Mouse (Mus musculus) E14TG2a.4 (cell line): ENCODE measurements at regions not wholly inside any gene's neighbourhood (a gene's known extent, or its start where the extent isn't known, plus 50 kb on each side); places are given as distances from the start of the nearest gene placed in this dataset.

Experiments
- CTCF ChIP-seq: conservative IDR thresholded peaks from 2 replicates; pipeline ENCODE4 v1.5.1; 2014; ENCODE audit warnings: low read length
- NANOG ChIP-seq: IDR thresholded peaks from 2 replicates; pipeline ENCODE4 v1.6.1; 2014; ENCODE audit warnings: borderline replicate concordance, low read length, mixed read lengths
- POU5F1 ChIP-seq: IDR thresholded peaks from 2 replicates; pipeline ENCODE4 v1.6.1; 2014; ENCODE audit warnings: low read length, borderline replicate concordance

DNA sequence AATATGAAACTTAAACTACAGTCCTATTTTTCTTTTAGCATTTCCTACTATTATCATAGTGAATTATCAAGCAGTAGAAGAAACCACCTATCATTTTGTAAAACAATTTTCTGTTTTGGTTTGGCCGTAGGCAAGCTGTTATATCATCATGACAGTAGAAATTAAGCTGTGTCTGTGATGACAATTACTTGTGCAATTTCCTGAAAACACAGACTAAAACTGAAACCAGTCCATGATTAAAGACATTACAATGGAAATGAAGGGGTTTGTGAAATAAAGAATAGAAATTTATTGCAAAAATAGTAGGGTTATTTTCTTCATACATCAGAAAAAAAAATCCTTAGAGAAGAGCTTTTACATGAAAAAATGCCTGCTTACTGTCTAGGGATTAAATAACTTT lies 210.8 kb upstream of the Sema3a start:
- TF ChIP-seq CTCF (no peak), POU5F1 (no peak), NANOG (no peak)
